Mouse (Mus musculus) megakaryocyte progenitor cell, adult 5-6 weeks (primary cell): ENCODE measurements at regions not wholly inside any gene's neighbourhood (a gene's known extent, or its start where the extent isn't known, plus 50 kb on each side); places are given as distances from the start of the nearest gene placed in this dataset.

Source experiments
- ATAC-seq: replicated peaks from 2 replicates; pipeline ENCODE4 v1.8.0; 2016; ENCODE audit warnings: mild to moderate bottlenecking, moderate TSS enrichment, inconsistent platforms; ENCODE audit not compliant: poor library complexity

- ATAC-seq, result no peak
Measured at GRCm38 (mm10) chr13:80611937-80612336, 271.2 kb upstream of the Arrdc3 start.

- no peak for ATAC-seq
Measured at GRCm38 (mm10) chr13:80613167-80613883, 269.9 kb upstream of the Arrdc3 start.

GRCm38 (mm10) chr13:80613884-80614247 is 269.3 kb upstream of the Arrdc3 start:
- no peak for ATAC-seq

GRCm38 (mm10) chr13:80614971-80615370 is 268.2 kb upstream of the Arrdc3 start:
- no peak for ATAC-seq

GRCm38 (mm10) chr13:80623005-80623404 is 260.2 kb upstream of the Arrdc3 start:
- ATAC-seq, result no peak

- ATAC-seq, result no peak
Measured at GRCm38 (mm10) chr13:80641334-80641733, 241.8 kb upstream of the Arrdc3 start.

GRCm38 (mm10) chr13:80647578-80647977 is 235.6 kb upstream of the Arrdc3 start:
- no peak for ATAC-seq

- no peak for ATAC-seq
Measured at GRCm38 (mm10) chr13:80652967-80653539, 230.1 kb upstream of the Arrdc3 start.

GRCm38 (mm10) chr13:80666186-80666713 is 216.9 kb upstream of the Arrdc3 start:
- ATAC-seq, result no peak

GRCm38 (mm10) chr13:80689871-80690270 is 193.3 kb upstream of the Arrdc3 start:
- no peak for ATAC-seq

GRCm38 (mm10) chr13:80690654-80691386 is 192.4 kb upstream of the Arrdc3 start:
- no peak for ATAC-seq

- no peak for ATAC-seq
Measured at GRCm38 (mm10) chr13:80695549-80696150, 187.5 kb upstream of the Arrdc3 start.

GRCm38 (mm10) chr13:80709531-80710306 is 173.5 kb upstream of the Arrdc3 start:
- ATAC-seq, result peak; percentile 87

- ATAC-seq, result no peak
Measured at GRCm38 (mm10) chr13:80719313-80719712, 163.9 kb upstream of the Arrdc3 start.

GRCm38 (mm10) chr13:80723215-80724006 is 159.8 kb upstream of the Arrdc3 start:
- ATAC-seq, result no peak

GRCm38 (mm10) chr13:80729202-80729601 is 154.0 kb upstream of the Arrdc3 start:
- peak; percentile 93 for ATAC-seq

GRCm38 (mm10) chr13:80745991-80746390 is 137.2 kb upstream of the Arrdc3 start:
- no peak for ATAC-seq

- ATAC-seq, result peak; percentile 97
Measured at GRCm38 (mm10) chr13:80747022-80747421, 136.2 kb upstream of the Arrdc3 start.
